Mouse (Mus musculus) CH12.LX (cell line): Measurements from ENCODE around the gene Ube2e3. TPM values are rescaled to one million over a fixed set of nuclear protein-coding genes. Genes with fewer than 3 reads are reported as not detected.

Experiments used
- DNase-seq: peaks from one replicate; pipeline ENCODE4 v3.0.0-alpha.2; 2013; ENCODE audit errors: extremely low read depth
- H3K27ac ChIP-seq: 2 replicates; pipeline ENCODE4 v1.5.1; 2012; ENCODE audit warnings: low read depth, mild to moderate bottlenecking, control low read depth, moderate library complexity; ENCODE audit not compliant: insufficient read depth
- H3K27me3 ChIP-seq: replicated peaks from 2 replicates; pipeline ENCODE3; 2012; ENCODE audit warnings: inconsistent platforms
- H3K36me3 ChIP-seq, 2 experiments: replicated peaks in 1 of 2; 2 replicates each; pipeline versions ENCODE3 to v1.6.1; 2012; ENCODE audit warnings: inconsistent platforms in 1 of 2, low read length in 1 of 2, mild to moderate bottlenecking in 1 of 2, mixed read lengths in 1 of 2, moderate library complexity in 1 of 2; ENCODE audit not compliant: control insufficient read depth in 1 of 2, insufficient read depth in 1 of 2
- H3K4me1 ChIP-seq, 2 experiments: 2 replicates each; pipeline ENCODE4 v1.6.1; 2012; ENCODE audit warnings: inconsistent platforms in 1 of 2, moderate library complexity in 1 of 2; ENCODE audit not compliant: insufficient read depth in 2 of 2, control insufficient read depth in 1 of 2
- H3K4me2 ChIP-seq: 2 replicates; pipeline ENCODE4 v1.6.1; 2012; ENCODE audit warnings: low read depth, mild to moderate bottlenecking, control low read depth; ENCODE audit not compliant: poor library complexity, insufficient read depth, severe bottlenecking
- H3K4me3 ChIP-seq, 3 experiments: fragments of 150-350 bp in 1 of 3; sonication (generic) in 1 of 3; replicated peaks in 1 of 3; 2 replicates each; pipeline versions ENCODE3 to v1.5.1; 2011 to 2012; ENCODE audit warnings: low read depth in 2 of 3, low read length in 2 of 3, mild to moderate bottlenecking in 2 of 3, moderate library complexity in 2 of 3, control low read depth in 1 of 3, improper control_type of control experiment in 1 of 3, inconsistent platforms in 1 of 3, mixed read lengths in 1 of 3; ENCODE audit not compliant: poor library complexity in 1 of 3
- H3K79me2 ChIP-seq: replicated peaks from 2 replicates; pipeline ENCODE4 v1.6.1; 2012; ENCODE audit warnings: mild to moderate bottlenecking, moderate library complexity; ENCODE audit not compliant: control insufficient read depth, poor library complexity, insufficient read depth, severe bottlenecking; ENCODE audit errors: extremely low read depth
- H3K9ac ChIP-seq: 2 replicates; pipeline ENCODE4 v1.6.1; 2012; ENCODE audit warnings: low read depth, mild to moderate bottlenecking, control low read depth, moderate library complexity; ENCODE audit not compliant: insufficient read depth
- H3K9me3 ChIP-seq: replicated peaks from 2 replicates; pipeline ENCODE3; 2012; ENCODE audit warnings: low read length, inconsistent platforms, mixed read lengths
- CHD1 ChIP-seq: IDR thresholded peaks from 2 replicates; pipeline ENCODE4 v1.6.1; 2012; ENCODE audit warnings: low read depth, low read length, improper control_type of control experiment, inconsistent platforms
- CHD2 ChIP-seq: IDR thresholded peaks from 2 replicates; pipeline ENCODE4 v1.6.1; 2011; ENCODE audit warnings: low read length, improper control_type of control experiment
- CTCF ChIP-seq, 2 experiments: IDR thresholded peaks in 1 of 2; conservative IDR thresholded peaks in 1 of 2; 2 replicates each; pipeline ENCODE4 v1.5.1; 2011 to 2012; ENCODE audit warnings: low read depth in 2 of 2, low read length in 2 of 2, improper control_type of control experiment in 1 of 2, inconsistent platforms in 1 of 2, mild to moderate bottlenecking in 1 of 2, moderate library complexity in 1 of 2
- E2F4 ChIP-seq: IDR thresholded peaks from 2 replicates; pipeline ENCODE4 v1.6.1; 2011; ENCODE audit warnings: low read depth, low read length, improper control_type of control experiment; ENCODE audit not compliant: insufficient replicate concordance
- ELF1 ChIP-seq: IDR thresholded peaks from 2 replicates; pipeline ENCODE4 v1.6.1; 2014; ENCODE audit warnings: low read depth, mild to moderate bottlenecking, inconsistent platforms, low read length, improper control_type of control experiment
- ETS1 ChIP-seq: conservative IDR thresholded peaks from 2 replicates; pipeline ENCODE4 v1.6.1; 2012; ENCODE audit warnings: low read depth, mild to moderate bottlenecking, inconsistent platforms, low read length, improper control_type of control experiment, moderate library complexity
- JUN ChIP-seq: IDR thresholded peaks from 2 replicates; pipeline ENCODE4 v1.6.1; 2011; ENCODE audit warnings: low read depth, mild to moderate bottlenecking, low read length, improper control_type of control experiment, moderate library complexity; ENCODE audit not compliant: insufficient read depth
- MAFK ChIP-seq: IDR thresholded peaks from 2 replicates; pipeline ENCODE4 v1.6.1; 2011; ENCODE audit warnings: low read length, improper control_type of control experiment; ENCODE audit not compliant: insufficient replicate concordance
- MAX ChIP-seq: IDR thresholded peaks from 2 replicates; pipeline ENCODE4 v1.6.1; 2011; ENCODE audit warnings: low read length, improper control_type of control experiment
- MAZ ChIP-seq: IDR thresholded peaks from 2 replicates; pipeline ENCODE4 v1.6.1; 2012; ENCODE audit warnings: low read depth, mild to moderate bottlenecking, inconsistent platforms, low read length, improper control_type of control experiment, moderate library complexity
- MEF2A ChIP-seq: IDR thresholded peaks from 2 replicates; pipeline ENCODE4 v1.6.1; 2014; ENCODE audit warnings: low read depth, mild to moderate bottlenecking, inconsistent platforms, low read length, improper control_type of control experiment, borderline replicate concordance
- MXI1 ChIP-seq: IDR thresholded peaks from 2 replicates; pipeline ENCODE4 v1.6.1; 2011; ENCODE audit warnings: mild to moderate bottlenecking, low read depth, low read length, improper control_type of control experiment
- MYC ChIP-seq: IDR thresholded peaks from 2 replicates; pipeline ENCODE4 v1.6.1; 2011; ENCODE audit warnings: low read depth, mild to moderate bottlenecking, improper control_type of control experiment, low read length
- NELFE ChIP-seq: IDR thresholded peaks from 2 replicates; pipeline ENCODE4 v1.6.1; 2011; ENCODE audit warnings: low read depth, low read length, improper control_type of control experiment
- NRF1 ChIP-seq: IDR thresholded peaks from 2 replicates; pipeline ENCODE4 v1.6.1; 2014; ENCODE audit warnings: low read depth, mild to moderate bottlenecking, inconsistent platforms, low read length, improper control_type of control experiment, moderate library complexity
- POLR2AphosphoS2 ChIP-seq: IDR thresholded peaks from 2 replicates; pipeline ENCODE4 v1.6.1; 2011; ENCODE audit warnings: low read depth, low read length, improper control_type of control experiment
- RAD21 ChIP-seq: IDR thresholded peaks from 2 replicates; pipeline ENCODE4 v1.6.1; 2011; ENCODE audit warnings: low read depth, mild to moderate bottlenecking, low read length, improper control_type of control experiment, moderate library complexity
- RCOR1 ChIP-seq: conservative IDR thresholded peaks from 2 replicates; pipeline ENCODE4 v1.6.1; 2012; ENCODE audit warnings: low read depth, mild to moderate bottlenecking, inconsistent platforms, low read length, improper control_type of control experiment
- SMC3 ChIP-seq: IDR thresholded peaks from 2 replicates; pipeline ENCODE4 v1.6.1; 2011; ENCODE audit warnings: low read depth, low read length, improper control_type of control experiment
- TCF12 ChIP-seq: IDR thresholded peaks from 2 replicates; pipeline ENCODE4 v1.6.1; 2014; ENCODE audit warnings: low read depth, mild to moderate bottlenecking, inconsistent platforms, low read length, improper control_type of control experiment
- USF1 ChIP-seq: IDR thresholded peaks from 2 replicates; pipeline ENCODE4 v1.6.1; 2014; ENCODE audit warnings: low read depth, mild to moderate bottlenecking, inconsistent platforms, low read length, improper control_type of control experiment
- ZC3H11A ChIP-seq: IDR thresholded peaks from 2 replicates; pipeline ENCODE4 v1.6.1; 2012; ENCODE audit warnings: low read depth, mild to moderate bottlenecking, inconsistent platforms, low read length, improper control_type of control experiment
- dilution Hi-C: fragments of 300-500 bp; cut with MboI; formaldehyde crosslinking; loops from 2 replicates; pipeline ENCODE4 v1.14.3; 2020; ENCODE audit warnings: low sequenced_read_pairs; ENCODE audit not compliant: extremely low pct_unique_long_range_greater_than_20kb, extremely low pct_ligation_motif_present
- in situ Hi-C: fragments of 300-500 bp; cut with MboI; formaldehyde crosslinking; loops from 3 replicates; pipeline ENCODE4 v1.14.3; 2019; ENCODE audit warnings: low sequenced_read_pairs, low pct_ligation_motif_present, low pct_unique_long_range_greater_than_20kb, mixed read lengths
- polyA plus RNA-seq: library from polyadenylated mRNA; unstranded; fragments of >175 nt; gene quantifications from 2 replicates; pipeline ENCODE4 v1.2.1, GENCODE M21; 2012; ENCODE audit warnings: low read depth; ENCODE audit not compliant: insufficient read length
- total RNA-seq, 2 experiments: library from RNA; depleted of rRNA; stranded (reverse); fragments of 300-350 nt in 1 of 2; fragments of >200 nt in 1 of 2; gene quantifications; 2 replicates each; pipeline ENCODE4 v1.2.3; 2012 to 2014

Ube2e3 gene
- total and polyA plus RNA-seq, 3 experiments, result 22.1 to 66.4 (median 44.7) TPM

DNA sequence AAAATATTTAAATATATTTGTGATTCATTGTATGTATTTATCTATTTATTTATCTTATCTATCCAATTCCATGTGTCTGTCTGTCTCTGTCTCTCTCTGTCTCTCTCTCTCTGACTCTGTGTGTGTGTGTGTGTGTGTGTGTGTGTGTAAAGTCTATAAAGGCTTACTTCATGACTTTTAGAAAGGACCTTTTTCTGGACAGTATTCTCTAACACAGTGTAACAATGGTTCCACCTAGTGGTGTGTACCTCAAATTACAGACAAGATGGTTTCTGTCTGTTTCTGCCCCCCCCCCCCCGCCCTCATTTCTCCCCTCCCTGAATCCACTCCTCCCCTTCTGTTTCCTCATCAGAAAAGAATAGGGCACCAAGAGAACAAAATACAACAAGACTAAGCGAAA is 46.9 kb downstream of the Ube2e3 start:
- Histone ChIP-seq H3K4me3 (no peak overlapping the region), H3K9ac (no peak overlapping the region), H3K79me2 (no peaks in the 10 kb centered on the region), H3K27me3 (no peaks in the 10 kb centered on the region), H3K36me3 (peaks cover under 1 to 20% of the 10 kb centered on the region in 2 experiments), H3K4me2 (no peak overlapping the region), H3K9me3 (no peaks in the 10 kb centered on the region), H3K4me1 (peaks cover 0 to 7% of the 10 kb centered on the region in 2 experiments; a peak in 2 of 4 replicates), H3K27ac (no peak overlapping the region)
- dilution Hi-C loops (no loop called here), in situ Hi-C loops (loop anchor here (10.0 kb wide), 1 partner anchor 870 kb away; no protein-coding TSS in a partner anchor)
- peak; percentile 38 for DNase-seq
- TF ChIP-seq CHD1 (no peak), MAZ (no peak), MYC (no peak), NELFE (no peak), RCOR1 (no peak), E2F4 (no peak), ELF1 (no peak), RAD21 (peak; percentile 75), MAX (no peak), MAFK (no peak), CTCF (conservative IDR thresholded peaks at IDR 0.05 in 1 of 2, IDR thresholded peaks at IDR 0.05 in 1 of 2; ENCODE audit: low read depth in 2 of 2, low read length in 2 of 2) (peak; percentile 14 to 65; a peak in 2 of 4 replicates), MEF2A (no peak), NRF1 (no peak), CHD2 (no peak), ETS1 (no peak), TCF12 (no peak), SMC3 (peak; percentile 65), MXI1 (no peak), JUN (no peak), ZC3H11A (peak; percentile 31; the same call in 1 of the 2 replicates), POLR2AphosphoS2 (no peak), USF1 (no peak)
